Mouse (Mus musculus) hindbrain, embryonic 16.5 days (tissue): ENCODE measurements around the gene Osr1. TPM values are rescaled to one million over a fixed set of nuclear protein-coding genes. Genes with fewer than 3 reads are reported as not detected.

Source experiments
- ATAC-seq: fragments of 200-750 bp; cut with Nextera tagmentation; 2 replicates; pipeline ENCODE4 v1.8.0; 2017; ENCODE audit warnings: moderate TSS enrichment, moderate library complexity
- H3K27ac ChIP-seq: fragments of 300-500 bp; sonication (generic); 2 replicates; pipeline ENCODE4 v1.5.1; 2014; ENCODE audit warnings: low read depth, mild to moderate bottlenecking, control low read depth, low read length, moderate library complexity
- H3K27me3 ChIP-seq: fragments of 300-500 bp; sonication (generic); replicated peaks from 2 replicates; pipeline ENCODE4 v1.6.1; 2014; ENCODE audit warnings: low read length; ENCODE audit not compliant: control insufficient read depth, insufficient read depth
- H3K36me3 ChIP-seq: fragments of 300-500 bp; sonication (generic); 2 replicates; pipeline ENCODE4 v1.6.1; 2014; ENCODE audit warnings: mild to moderate bottlenecking, low read length, moderate library complexity, mixed read lengths; ENCODE audit not compliant: control insufficient read depth, insufficient read depth
- H3K4me1 ChIP-seq: fragments of 300-500 bp; sonication (generic); 2 replicates; pipeline ENCODE4 v1.6.1; 2014; ENCODE audit warnings: low read depth, low read length; ENCODE audit not compliant: control insufficient read depth, insufficient read depth
- H3K4me2 ChIP-seq: fragments of 300-500 bp; sonication (generic); 2 replicates; pipeline ENCODE4 v1.6.1; 2014; ENCODE audit warnings: mild to moderate bottlenecking, low read length, control low read depth, moderate library complexity
- H3K4me3 ChIP-seq: fragments of 300-500 bp; sonication (generic); 2 replicates; pipeline ENCODE4 v1.5.1; 2014; ENCODE audit warnings: mild to moderate bottlenecking, low read length, control low read depth, moderate library complexity
- H3K9ac ChIP-seq: fragments of 300-500 bp; sonication (generic); 2 replicates; pipeline ENCODE4 v1.6.1; 2014; ENCODE audit warnings: low read depth, mild to moderate bottlenecking, control low read depth, low read length, moderate library complexity
- H3K9me3 ChIP-seq: fragments of 300-500 bp; sonication (generic); 2 replicates; pipeline ENCODE4 v1.6.1; 2014; ENCODE audit warnings: mild to moderate bottlenecking, low read length, moderate library complexity; ENCODE audit not compliant: control insufficient read depth
- WGBS: fragments of 180-500 bp; shearing (Covaris S2); extraction: QIAGEN DNeasy Blood & Tissue Kit; methylation state at CpG from one replicate; pipeline ENCODE4 v1.1.7; 2014; 5-methylcytosine and 5-hydroxymethylcytosine counted together
- polyA plus RNA-seq: library from polyadenylated mRNA; unstranded; fragments of >200 nt; fragmentation: Nextera tagmentation; extraction: Ambion mirVana; gene quantifications from 2 replicates; pipeline ENCODE4 v1.2.1, GENCODE M21; 2015

Gene Osr1
- polyA plus RNA-seq: 9.3 and 14.5 TPM in 2 replicates

DNA sequence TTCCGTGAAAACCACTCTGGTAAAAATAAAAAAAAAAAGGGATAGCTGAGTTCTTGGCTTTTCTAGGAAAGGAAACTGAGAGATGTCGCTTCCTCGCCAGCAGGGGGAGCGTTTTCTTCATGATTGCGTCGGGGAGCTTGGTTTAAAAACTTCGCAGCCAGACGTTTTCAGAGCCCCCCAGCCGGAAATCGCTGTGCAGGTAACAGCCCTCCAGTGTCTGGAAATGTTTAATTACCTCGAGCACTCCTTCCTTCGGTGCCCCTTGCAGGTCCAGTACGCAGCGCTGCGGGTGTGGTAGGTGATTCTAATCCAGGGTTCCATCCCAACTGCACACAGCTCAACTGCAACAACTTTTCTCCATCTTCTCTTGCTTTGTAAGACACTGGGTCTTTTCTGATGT lies at the start of gene Osr1:
TSS of gene Osr1 (plus strand) at position 146 of the 400 bp plus-strand sequence.
- Histone ChIP-seq H3K4me1 (peaks cover 9% of the 10 kb centered on the region), H3K27ac (no peak within 1 kb of the TSS), H3K27me3 (peaks cover 30% of the 10 kb centered on the region), H3K4me2 (peak within 1 kb of the TSS; percentile 58), H3K36me3 (no peaks in the 10 kb centered on the region), H3K4me3 (peak within 1 kb of the TSS; percentile 33), H3K9ac (no peak within 1 kb of the TSS), H3K9me3 (no peaks in the 10 kb centered on the region)
- peak; percentile 68; the same call in 1 of the 2 replicates for ATAC-seq
- WGBS: 0% methylated on average over 15 of the region's 15 CpGs

DNA sequence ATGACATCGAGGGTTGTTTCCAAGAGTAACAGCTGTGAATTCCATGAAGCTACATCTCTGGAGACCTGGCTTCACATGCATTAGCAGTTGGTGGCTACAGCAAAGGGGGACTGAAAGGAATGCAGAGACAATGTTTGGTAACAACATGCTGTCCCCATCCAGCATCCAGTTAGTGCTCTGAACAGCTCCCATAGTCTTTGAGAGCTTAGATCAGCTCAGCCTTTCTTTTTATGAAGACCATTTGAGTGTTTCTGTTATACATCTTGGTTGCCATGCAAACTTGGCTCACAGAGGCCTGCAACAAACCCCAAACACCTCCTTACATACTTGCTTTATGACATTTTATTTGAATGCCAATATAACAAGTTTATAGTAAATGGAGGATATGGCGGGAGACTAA lies 19.6 kb upstream of the Osr1 start:
- WGBS: 78% methylated on average over 2 of the region's 2 CpGs
- H3K9ac ChIP-seq: no peak overlapping the region
- no peak for ATAC-seq
- H3K4me3 ChIP-seq: no peak overlapping the region
- no peak overlapping the region for H3K27ac ChIP-seq
- H3K9me3 ChIP-seq: no peaks in the 10 kb centered on the region
- H3K4me2 ChIP-seq: no peak overlapping the region
- H3K4me1 ChIP-seq: no peaks in the 10 kb centered on the region
- no peaks in the 10 kb centered on the region for H3K27me3 ChIP-seq
- no peaks in the 10 kb centered on the region for H3K36me3 ChIP-seq

DNA sequence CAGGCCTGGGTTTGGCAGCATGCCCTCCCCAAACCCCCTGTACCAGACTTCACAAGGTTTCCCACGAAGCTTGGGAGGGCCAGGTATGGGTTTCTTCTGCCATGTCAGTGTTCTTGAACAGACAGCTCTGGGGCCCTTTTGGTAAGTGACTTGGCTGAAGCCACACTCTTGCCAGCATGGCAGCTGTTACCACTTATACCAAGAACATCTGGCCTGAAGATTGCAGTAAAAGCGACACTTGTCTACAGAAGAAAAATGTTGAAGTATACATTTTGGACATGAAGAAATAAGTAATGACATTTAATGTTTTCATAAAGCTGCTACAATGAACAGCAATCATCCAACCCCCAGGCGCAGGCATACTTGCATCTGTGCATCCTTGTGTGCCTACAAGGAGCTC lies 5.0 kb upstream of the Osr1 start:
- Histone ChIP-seq H3K36me3 (no peaks in the 10 kb centered on the region), H3K27ac (no peak overlapping the region), H3K4me1 (0 out of 2 replicates have a peak, but pooled peaks cover under 1% of the 10 kb centered on the region), H3K9me3 (no peaks in the 10 kb centered on the region), H3K9ac (no peak overlapping the region), H3K4me2 (no peak overlapping the region), H3K4me3 (no peak overlapping the region), H3K27me3 (peaks cover 3% of the 10 kb centered on the region; the same call in 1 of the 2 replicates)
- no peak for ATAC-seq
- 81% methylated on average over 3 of the region's 3 CpGs for WGBS

DNA sequence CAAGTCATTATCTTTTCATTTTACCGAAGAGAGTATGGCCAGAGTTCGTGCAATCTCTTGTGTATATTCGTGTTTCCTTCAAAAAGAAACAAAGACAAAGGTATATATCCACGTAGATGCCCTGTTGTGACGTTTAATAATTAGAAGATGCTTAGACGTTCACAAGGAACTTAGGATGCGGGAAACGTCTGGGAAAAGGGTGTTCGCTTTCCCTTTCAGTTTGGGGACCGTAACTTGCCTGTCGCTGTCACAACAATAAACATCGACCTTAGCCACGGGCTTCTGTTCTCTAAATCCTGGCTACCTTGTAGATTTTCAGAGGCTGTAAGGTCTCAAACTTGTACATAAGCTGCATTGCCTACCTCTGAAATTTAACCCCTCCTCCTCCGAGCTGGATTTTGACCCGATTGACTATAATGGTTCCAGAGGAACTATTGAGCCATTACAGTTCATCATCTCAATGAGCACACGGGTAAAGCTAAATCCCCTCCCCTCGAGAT lies 630 bp downstream of the Osr1 start:
- H3K4me1 ChIP-seq: peaks cover 9% of the 10 kb centered on the region
- no peak overlapping the region for H3K27ac ChIP-seq
- peak overlapping the region; percentile 33 for H3K4me3 ChIP-seq
- peaks cover 32% of the 10 kb centered on the region for H3K27me3 ChIP-seq
- H3K9ac ChIP-seq: no peak overlapping the region
- ATAC-seq: no peak
- under 1% methylated on average over 17 of the region's 17 CpGs for WGBS
- no peaks in the 10 kb centered on the region for H3K9me3 ChIP-seq
- no peaks in the 10 kb centered on the region for H3K36me3 ChIP-seq
- peak overlapping the region; percentile 58 for H3K4me2 ChIP-seq

DNA sequence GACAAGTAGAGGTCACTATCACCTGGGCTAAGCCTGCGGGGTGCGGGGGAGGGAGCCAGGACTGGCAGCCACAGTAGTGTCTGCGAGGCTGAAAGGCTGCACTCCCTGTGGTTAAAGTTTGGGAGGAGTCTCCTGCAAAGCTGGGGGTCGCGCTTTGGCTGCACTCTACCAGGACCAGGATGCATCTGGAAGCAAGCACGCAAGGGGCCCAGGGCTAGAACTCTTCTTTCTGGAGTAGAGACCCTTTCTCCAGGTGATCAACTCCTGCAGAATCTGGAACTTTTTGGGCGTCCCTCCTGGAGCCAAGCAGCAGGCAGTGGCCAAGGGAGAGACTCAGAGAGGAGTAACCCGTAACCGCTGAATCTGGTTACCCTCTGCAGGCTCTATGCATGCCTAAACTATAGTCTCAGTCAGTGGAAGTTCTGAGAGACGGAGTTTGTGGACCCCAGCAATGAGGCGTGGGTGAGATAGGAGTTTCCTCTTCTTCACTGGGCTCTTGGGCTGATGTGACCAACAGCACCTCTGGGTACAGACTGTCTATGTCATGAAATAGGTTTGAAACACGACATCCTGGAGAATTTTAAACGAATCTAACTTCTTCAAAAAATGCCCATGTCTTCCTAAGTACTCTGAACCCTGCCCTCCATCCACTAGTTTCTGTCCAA lies 1.5 kb downstream of the Osr1 start:
- WGBS: 3% methylated on average over 13 of the region's 13 CpGs

DNA sequence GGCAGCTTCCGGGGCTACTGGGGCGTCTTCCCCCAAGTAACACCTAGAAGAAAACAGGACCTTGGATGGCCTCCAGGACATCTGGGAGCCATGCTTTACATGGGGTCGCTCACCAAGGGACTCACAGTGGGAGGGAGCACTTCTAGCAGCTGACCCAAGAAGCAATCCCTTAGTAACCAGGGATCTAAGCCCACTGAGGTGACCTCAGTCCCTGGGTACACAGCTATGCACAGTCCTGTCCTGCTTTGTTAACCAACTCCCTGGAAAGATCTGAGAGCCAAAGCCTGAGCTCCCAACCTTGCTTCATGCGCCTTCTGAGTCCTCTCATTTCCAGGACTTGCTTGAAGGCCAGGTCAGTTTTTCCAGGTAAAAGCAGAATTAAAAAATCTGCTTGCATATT lies 2.1 kb downstream of the Osr1 start:
- H3K9ac ChIP-seq: no peak overlapping the region
- no peak overlapping the region for H3K4me3 ChIP-seq
- no peak for ATAC-seq
- H3K9me3 ChIP-seq: no peaks in the 10 kb centered on the region
- H3K36me3 ChIP-seq: no peaks in the 10 kb centered on the region
- peaks cover 39% of the 10 kb centered on the region for H3K27me3 ChIP-seq
- H3K4me1 ChIP-seq: peaks cover 9% of the 10 kb centered on the region
- WGBS: 11% methylated on average over 4 of the region's 4 CpGs
- no peak overlapping the region for H3K4me2 ChIP-seq
- no peak overlapping the region for H3K27ac ChIP-seq

More for the DNA sequence above, 1.5 kb downstream of the Osr1 start:
- Histone ChIP-seq H3K4me1 (peaks cover 9% of the 10 kb centered on the region), H3K9ac (no peak overlapping the region), H3K27me3 (peaks cover 35% of the 10 kb centered on the region), H3K36me3 (no peaks in the 10 kb centered on the region), H3K4me2 (no peak overlapping the region), H3K9me3 (no peaks in the 10 kb centered on the region), H3K4me3 (no peak overlapping the region), H3K27ac (no peak overlapping the region)
- no peak for ATAC-seq

DNA sequence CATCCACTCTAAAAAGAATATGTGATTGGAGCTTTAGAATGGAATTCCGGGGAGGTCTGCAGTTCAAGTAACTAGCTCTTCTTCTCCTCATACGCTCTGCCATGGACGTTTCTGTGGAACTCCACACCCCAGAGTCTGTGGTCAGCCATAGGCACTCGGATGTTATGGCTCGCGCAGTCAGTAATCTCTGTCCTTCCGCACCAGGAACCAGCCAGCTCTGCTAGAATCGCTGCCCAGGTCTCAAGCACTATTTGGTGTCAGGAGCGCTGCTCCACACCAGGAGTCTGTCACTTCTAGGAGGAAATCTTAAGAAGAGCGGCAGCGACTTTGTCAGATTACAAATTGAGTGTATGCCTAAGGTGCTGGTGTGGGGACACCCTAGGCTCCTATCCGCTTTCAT lies 3.8 kb downstream of the Osr1 start:
- H3K27me3 ChIP-seq: peaks cover 54% of the 10 kb centered on the region
- H3K36me3 ChIP-seq: no peaks in the 10 kb centered on the region
- no peak overlapping the region for H3K27ac ChIP-seq
- no peaks in the 10 kb centered on the region for H3K9me3 ChIP-seq
- H3K4me3 ChIP-seq: no peak overlapping the region
- 3% methylated on average over 12 of the region's 12 CpGs for whole genome bisulfite sequencing
- H3K4me1 ChIP-seq: peaks cover 9% of the 10 kb centered on the region
- peak overlapping the region; percentile 49 for H3K4me2 ChIP-seq
- ATAC-seq: no peak
- H3K9ac ChIP-seq: no peak overlapping the region

- WGBS: 1% methylated on average over 34 of the region's 38 CpGs
- peaks cover 9% of the 10 kb centered on the region for H3K4me1 ChIP-seq
- no peak overlapping the region for H3K9ac ChIP-seq
- no peak overlapping the region for H3K27ac ChIP-seq
- H3K27me3 ChIP-seq: peaks cover 59% of the 10 kb centered on the region
- H3K9me3 ChIP-seq: no peaks in the 10 kb centered on the region
- peak overlapping the region; percentile 34 for H3K4me3 ChIP-seq
- peak overlapping the region; percentile 49 for H3K4me2 ChIP-seq
- H3K36me3 ChIP-seq: no peaks in the 10 kb centered on the region
- ATAC-seq: peak; percentile 37; the same call in 1 of the 2 replicates
These were observed 4.4 kb downstream of the Osr1 start for GRCm38 (mm10) chr12:9574244-9574871.
